Mouse (Mus musculus) lung, adult 2 months (tissue): Measurements from ENCODE around the gene Myrip.

Experiments used
- CTCF ChIP-seq: fragments of 200-500 bp; IDR thresholded peaks from 2 replicates; pipeline ENCODE4 v1.5.1; 2011; ENCODE audit warnings: mild to moderate bottlenecking, low read length, control low read depth; ENCODE audit not compliant: insufficient read depth
- POLR2A ChIP-seq: fragments of 200-500 bp; IDR thresholded peaks from 2 replicates; pipeline ENCODE4 v1.6.1; 2011; ENCODE audit warnings: low read depth, mild to moderate bottlenecking, control low read depth, low read length, borderline replicate concordance; ENCODE audit errors: extremely low read depth

DNA sequence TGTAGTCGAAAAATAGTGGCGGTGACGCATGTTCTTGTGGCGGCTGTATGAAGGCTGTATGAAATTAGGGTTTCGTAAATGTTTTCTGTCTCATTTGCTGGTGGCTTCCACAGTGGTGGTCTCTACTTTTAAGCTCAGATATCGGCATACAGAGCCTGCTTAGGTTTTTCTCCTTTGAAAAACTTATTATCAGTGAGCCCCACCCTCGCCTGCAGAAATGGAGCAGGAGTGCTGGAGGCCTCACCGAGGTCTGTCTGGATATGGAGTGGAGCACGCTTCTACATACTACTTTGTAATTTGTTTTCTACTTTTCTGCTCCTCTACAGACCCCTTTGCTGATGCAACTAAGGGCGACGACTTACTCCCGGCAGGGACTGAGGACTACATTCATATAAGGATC, 192.5 kb downstream of the Myrip start:
- TF ChIP-seq CTCF (no peak), POLR2A (no peak)
